Mouse (Mus musculus): Measurements from ENCODE around the gene Fxyd7.
A peak's percentile ranks its signal among the peaks of the same experiment; 100 is the strongest.

The Fxyd7 gene

GRCm38 (mm10) chr7:31007775-31008174 is 43.5 kb downstream of the Fxyd7 start:
- DNase-seq (ENCODE audit: low read depth, low spot score): no peak

GRCm38 (mm10) chr7:31002650-31003049 is 48.6 kb downstream of the Fxyd7 start:
- DNase-seq (ENCODE audit: low read depth, low spot score): peak; percentile 88

- peak; percentile 74 for DNase-seq (ENCODE audit: low read depth, low spot score)
Measured at GRCm38 (mm10) chr7:31000505-31001020, 50.7 kb downstream of the Fxyd7 start.

GRCm38 (mm10) chr7:30996491-30996890 is 54.8 kb downstream of the Fxyd7 start:
- no peak for DNase-seq (ENCODE audit: low read depth, low spot score)

GRCm38 (mm10) chr7:30993986-30994385 is 57.3 kb downstream of the Fxyd7 start:
- DNase-seq (ENCODE audit: low read depth, low spot score): no peak
